In genomic region chr12:51884801-51885200, GRCm38 (mm10) we compare ENCODE assay signal across 20 mouse cellular contexts.
"Had no signal": no experiment of that assay in that cellular context is flagged by ENCODE, and none has a peak within 500 bp of the region (broad histone marks: within the 10 kb centered on the region; RNA-seq: fewer than 3 reads in every experiment).

No protein-coding gene starts in this region.

- H3K4me2 ChIP-seq: lung, embryonic 14.5 days; midbrain, embryonic 13.5 days; neural tube, embryonic 13.5 days had no signal

- DNase-seq: kidney, adult 2 months; kidney, postnatal 25 days; layer of hippocampus, postnatal 36 days; lung, embryonic 14.5 days; lung, postnatal 36 days; retina, postnatal 1 day; right cerebral cortex, postnatal 25 days; spleen, adult 18-20 months; thymus, adult 2 months; thymus, postnatal 14 days had no signal

- H3K9me3 ChIP-seq: megakaryocyte, embryonic 14.5 days; midbrain, embryonic 10.5 days; midbrain, embryonic 13.5 days; neural tube, embryonic 13.5 days had no signal

- H3K9ac ChIP-seq: lung, embryonic 14.5 days; midbrain, embryonic 13.5 days; neural tube, embryonic 13.5 days had no signal

- H3K4me1 ChIP-seq: midbrain, embryonic 10.5 days; midbrain, embryonic 13.5 days; neural tube, embryonic 13.5 days had no signal

- H3K27ac ChIP-seq: kidney, postnatal 0 days; left cerebral cortex, adult 2 months; midbrain, embryonic 10.5 days; midbrain, embryonic 13.5 days; neural tube, embryonic 13.5 days had no signal

- H3K27me3 ChIP-seq: megakaryocyte, embryonic 14.5 days; midbrain, embryonic 13.5 days; neural tube, embryonic 13.5 days had no signal

- ATAC-seq: intestine, postnatal 0 days; lung, postnatal 0 days; midbrain, embryonic 13.5 days; midbrain, embryonic 16.5 days had no signal

- H3K4me3 ChIP-seq: left cerebral cortex, adult 2 months; megakaryocyte, embryonic 14.5 days; midbrain, embryonic 10.5 days; midbrain, embryonic 13.5 days; myocyte; neural tube, embryonic 13.5 days had no signal
